Mouse (Mus musculus): ENCODE measurements around the gene B3gat1.

Gene B3gat1

DNA sequence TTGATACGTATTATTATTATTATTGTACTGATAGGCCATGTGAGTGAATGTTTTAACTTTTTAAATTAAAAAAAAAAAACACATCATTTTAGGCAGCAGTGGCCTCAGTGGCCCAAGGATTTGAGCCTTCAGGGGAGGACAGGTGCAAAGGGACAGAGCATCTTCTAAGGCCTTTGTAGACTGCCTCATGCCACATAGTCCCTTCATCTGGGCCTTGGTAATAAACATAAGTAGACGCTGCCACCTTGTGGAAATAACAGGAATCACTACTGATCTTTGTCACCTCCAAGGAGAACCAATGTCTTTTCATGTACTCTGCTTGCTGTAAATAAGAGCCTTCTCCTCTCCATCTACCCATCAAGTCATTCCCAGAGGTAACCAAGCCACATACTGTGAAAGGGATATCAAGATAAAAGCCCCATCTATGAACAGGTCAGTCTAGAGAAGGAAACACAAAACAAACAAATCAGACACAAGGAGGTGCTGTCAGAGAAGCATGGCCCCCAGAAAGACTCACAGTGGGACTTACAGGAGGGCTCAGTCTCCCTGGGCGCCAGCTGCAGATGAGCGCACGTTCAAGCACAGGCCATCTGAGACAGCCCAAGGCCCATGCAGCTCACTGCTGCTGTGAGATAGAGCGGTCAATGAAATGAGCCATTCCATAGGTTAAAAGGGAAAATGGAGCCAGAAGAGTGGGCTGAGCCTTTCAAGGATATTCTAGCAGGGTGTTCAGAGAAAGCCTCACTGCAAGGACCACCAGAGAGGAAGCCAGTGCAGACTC lies 42.8 kb downstream of the B3gat1 start:
- peak; percentile 26 for DNase-seq (ENCODE audit: low read depth)

DNA sequence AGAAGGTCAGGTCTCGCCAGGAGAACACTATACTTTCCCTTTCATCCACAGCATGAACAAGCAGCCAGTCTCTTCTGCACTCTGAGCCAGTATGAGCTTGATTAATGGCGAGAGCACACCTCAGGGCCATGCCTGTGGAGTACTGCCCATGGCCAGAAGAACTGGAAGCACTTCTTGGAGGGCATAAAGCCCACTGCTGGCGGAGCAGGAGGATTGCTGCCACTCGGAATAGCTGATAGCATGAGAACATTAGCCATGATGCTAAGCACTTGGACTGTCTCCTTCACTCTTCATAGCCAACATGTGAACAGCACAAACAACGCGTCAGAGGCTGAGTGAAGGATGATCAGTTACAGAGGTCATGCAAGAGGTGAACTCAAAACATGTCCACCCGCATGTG lies 44.9 kb downstream of the B3gat1 start:
- no peak for DNase-seq (ENCODE audit: low read depth)

DNA sequence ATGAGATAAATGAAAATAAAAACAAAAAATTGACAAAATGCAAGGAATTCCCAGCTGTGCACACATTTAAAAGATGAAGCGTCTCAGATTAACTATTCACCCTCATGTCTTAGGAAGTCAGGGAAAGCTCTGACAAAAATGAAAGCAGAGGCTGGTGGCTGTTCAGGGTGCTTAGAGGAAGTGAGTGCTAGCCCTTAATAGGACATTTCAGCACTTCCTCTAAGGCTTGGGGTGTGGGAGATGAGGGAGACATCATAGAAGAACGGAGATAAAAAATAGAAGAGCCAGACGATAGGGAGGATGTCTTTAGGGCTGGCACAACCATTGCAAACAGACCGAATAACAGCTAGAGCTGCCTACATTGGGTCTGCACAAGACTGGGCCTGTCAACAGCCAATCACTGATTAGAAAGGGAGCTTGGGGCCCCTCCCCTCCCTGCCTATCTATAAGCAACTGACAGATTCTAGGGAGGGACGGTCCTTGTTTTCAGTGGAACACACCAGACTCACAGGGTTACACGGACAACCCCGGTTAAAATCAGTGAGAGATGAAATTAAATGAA lies 50.0 kb downstream of the B3gat1 start:
- no peak for DNase-seq (ENCODE audit: low read depth)

DNA sequence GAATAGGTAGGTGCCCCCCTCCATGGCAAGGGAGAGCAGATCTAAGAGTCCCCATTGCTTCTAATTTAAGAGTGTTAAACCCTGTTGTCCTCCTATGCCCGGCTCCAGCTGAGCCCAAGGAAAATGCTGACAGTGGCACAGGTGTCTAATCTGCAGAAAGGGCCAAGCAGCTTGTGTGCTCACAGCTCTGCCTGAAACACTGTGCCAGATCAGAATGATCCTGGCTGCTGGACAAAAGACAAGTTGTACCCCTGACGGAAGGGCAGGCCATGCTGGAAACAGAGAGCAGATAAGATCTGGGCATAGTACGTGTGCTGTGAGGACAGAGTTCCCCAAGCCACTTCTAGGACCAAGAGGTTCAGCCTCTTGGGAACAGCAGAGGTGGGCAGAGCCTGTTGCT lies 59.3 kb downstream of the B3gat1 start:
- DNase-seq (ENCODE audit: low read depth): no peak

DNA sequence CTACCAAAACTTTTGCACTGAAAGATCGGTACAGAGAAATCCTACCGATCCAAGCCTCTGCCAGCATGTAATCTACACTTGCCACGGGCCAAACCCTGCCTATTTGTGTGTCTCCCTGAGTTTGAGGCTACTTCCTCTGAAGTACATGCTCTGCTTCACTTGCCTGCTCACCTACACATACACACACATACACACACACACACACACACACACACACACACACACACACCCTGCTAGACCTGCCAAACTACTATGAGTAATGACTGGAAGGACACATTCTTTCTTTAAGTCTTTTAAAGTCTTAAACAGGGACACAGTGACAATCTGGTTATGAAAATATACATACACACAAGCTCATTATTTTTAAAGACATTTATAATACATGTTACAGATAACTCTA lies 64.7 kb downstream of the B3gat1 start:
- no peak for DNase-seq (ENCODE audit: low read depth)

DNA sequence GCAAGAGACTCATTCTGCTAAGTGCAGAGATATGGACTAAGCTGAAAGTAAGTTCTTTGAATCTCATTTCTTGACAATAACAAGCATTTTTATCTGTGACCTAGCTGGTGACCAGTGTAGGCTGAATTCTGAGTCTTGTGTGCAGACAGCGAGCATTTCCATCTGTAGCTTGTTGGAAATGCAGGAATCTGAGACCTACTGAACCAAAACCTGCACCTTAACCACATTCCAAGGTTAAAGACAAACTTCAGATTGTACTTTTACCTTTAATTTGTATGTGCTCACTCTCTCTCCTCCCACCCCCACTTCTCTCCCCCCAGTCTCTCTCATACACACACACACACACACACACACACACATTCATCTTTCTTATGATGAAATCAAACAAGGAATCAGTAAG lies 65.2 kb downstream of the B3gat1 start:
- no peak for DNase-seq (ENCODE audit: low read depth)

DNA sequence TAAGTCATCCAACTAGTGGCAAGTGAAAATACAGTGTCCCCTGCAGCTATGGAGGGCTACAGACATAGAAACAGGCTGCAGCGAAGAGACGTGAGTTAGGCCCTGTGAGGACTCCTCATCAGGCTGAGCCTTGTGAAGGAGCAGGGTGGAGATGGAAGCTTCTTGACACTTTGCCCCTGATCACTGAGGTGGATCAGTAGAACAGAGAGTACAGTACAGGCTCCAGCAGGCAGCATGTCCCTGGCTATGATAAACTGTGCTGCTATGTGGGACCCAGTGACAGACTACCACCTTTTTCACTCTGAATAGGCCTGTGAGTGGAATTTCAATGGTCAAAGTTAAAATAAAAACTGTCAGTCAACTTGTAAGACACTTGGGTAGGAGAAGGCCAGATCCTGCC lies 66.8 kb downstream of the B3gat1 start:
- no peak for DNase-seq (ENCODE audit: low read depth)

DNA sequence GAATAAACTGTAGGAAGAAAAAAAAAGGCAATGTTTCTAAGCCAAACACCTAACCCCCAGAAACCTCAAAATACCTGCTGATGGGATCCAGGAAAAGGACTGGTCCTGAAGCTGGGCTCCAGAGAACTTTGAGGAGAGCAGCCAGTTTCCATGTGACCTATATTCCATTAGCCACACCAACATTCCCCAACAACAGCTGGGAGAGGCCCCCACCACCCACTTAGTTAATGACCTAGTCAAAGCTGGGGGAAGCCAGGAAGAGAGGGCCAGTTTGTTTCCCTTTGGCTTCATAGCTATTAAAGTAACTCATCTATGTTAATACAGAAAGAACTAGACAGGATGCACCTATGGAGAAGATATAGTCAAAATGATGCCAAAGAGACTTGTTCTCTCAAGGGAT lies 70.8 kb downstream of the B3gat1 start:
- DNase-seq (ENCODE audit: low read depth): no peak

DNA sequence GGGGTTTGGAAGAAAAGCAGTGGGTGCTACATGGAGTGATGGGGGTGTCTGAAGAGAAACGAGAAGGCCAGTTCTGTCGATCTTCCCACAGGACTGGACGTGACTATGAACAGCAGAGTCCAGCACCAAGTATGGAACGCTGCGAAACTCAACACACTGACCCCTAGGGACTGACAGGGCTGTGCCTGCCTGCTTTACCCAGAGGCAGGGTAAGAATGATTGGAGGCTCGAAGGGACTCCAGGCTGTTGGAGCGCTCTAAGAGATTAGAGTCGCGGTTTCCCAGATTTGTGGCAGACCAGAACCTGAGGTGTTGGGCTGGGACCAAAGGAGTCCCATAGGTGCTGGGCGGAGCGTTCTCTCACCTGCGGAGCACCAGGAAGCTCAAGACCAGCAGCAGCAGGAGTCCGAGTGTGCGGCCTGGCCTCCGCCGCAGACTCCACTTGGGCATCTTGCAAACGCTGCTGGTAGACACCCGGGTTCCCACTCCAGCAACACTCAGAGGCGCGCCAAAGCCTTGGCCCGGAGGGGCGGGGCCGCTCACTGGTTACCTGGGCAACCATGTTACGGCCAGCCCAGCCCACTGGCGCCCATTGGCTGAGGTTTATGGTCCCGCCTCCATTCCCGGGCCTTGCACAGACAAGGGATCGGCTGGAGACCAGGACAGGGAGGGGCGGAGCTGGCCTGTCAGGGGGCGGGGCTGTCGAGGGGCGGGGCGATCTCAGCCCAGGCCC lies 72.6 kb downstream of the B3gat1 start, which contains the start of gene Glb1l2:
Glb1l2 (minus strand) TSS at position 534 of the 732 bp plus-strand sequence.
- DNase-seq (ENCODE audit: low read depth): peak; percentile 0

DNA sequence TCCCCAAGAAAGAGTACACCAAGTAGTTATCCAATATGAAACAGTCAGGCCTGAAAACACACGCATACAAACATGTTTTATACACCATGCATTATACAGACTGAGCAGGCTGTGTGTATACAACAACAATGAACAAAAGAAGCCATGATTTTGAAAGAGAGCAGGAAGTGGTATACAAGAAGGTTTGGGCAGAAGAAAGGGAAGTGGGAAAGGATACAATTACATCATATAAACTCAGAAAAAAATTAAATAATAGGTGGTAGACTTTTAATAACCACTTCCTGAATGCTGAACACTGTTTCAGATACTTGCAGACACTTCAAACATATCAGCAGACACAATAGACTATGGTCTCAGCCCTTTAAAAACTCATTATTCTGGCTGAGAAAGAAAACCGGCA lies 75.2 kb downstream of the B3gat1 start:
- no peak for DNase-seq (ENCODE audit: low read depth)
